Mouse (Mus musculus) forebrain, postnatal 0 days (tissue): Measurements from ENCODE around the gene Odf2. TPM values are rescaled to one million over a fixed set of nuclear protein-coding genes. Genes with fewer than 3 reads are reported as not detected.

Source experiments
- ATAC-seq: fragments of 200-750 bp; cut with Nextera tagmentation; 2 replicates; pipeline ENCODE4 v1.8.0; 2017; ENCODE audit warnings: mild to moderate bottlenecking, moderate library complexity
- DNase-seq: peaks from one replicate; pipeline ENCODE4 v3.0.0-alpha.2; 2015
- H3K27ac ChIP-seq: fragments of 300-500 bp; sonication (generic); 2 replicates; pipeline ENCODE4 v1.5.1; 2014; ENCODE audit warnings: low read depth, mild to moderate bottlenecking, antibody characterized with exemption, low read length, moderate library complexity, mixed read lengths
- H3K27me3 ChIP-seq: fragments of 300-500 bp; sonication (generic); 2 replicates; pipeline ENCODE4 v1.6.1; 2014; ENCODE audit warnings: mild to moderate bottlenecking, low read length, mixed read lengths; ENCODE audit not compliant: insufficient read depth
- H3K36me3 ChIP-seq: fragments of 300-500 bp; sonication (generic); 2 replicates; pipeline ENCODE4 v1.6.1; 2014; ENCODE audit warnings: mild to moderate bottlenecking, moderate library complexity; ENCODE audit not compliant: insufficient read depth
- H3K4me1 ChIP-seq: fragments of 300-500 bp; sonication (generic); 2 replicates; pipeline ENCODE4 v1.6.1; 2014; ENCODE audit warnings: antibody characterized with exemption; ENCODE audit not compliant: insufficient read depth
- H3K4me2 ChIP-seq: fragments of 300-500 bp; sonication (generic); 2 replicates; pipeline ENCODE4 v1.6.1; 2014; ENCODE audit warnings: low read depth, mild to moderate bottlenecking, moderate library complexity
- H3K4me3 ChIP-seq: fragments of 300-500 bp; sonication (generic); 2 replicates; pipeline ENCODE4 v1.5.1; 2014; ENCODE audit warnings: low read depth, low read length, mixed read lengths
- H3K9ac ChIP-seq: fragments of 300-500 bp; sonication (generic); 2 replicates; pipeline ENCODE4 v1.6.1; 2014; ENCODE audit warnings: mild to moderate bottlenecking
- H3K9me3 ChIP-seq: fragments of 300-500 bp; sonication (generic); 2 replicates; pipeline ENCODE4 v1.6.1; 2016; ENCODE audit warnings: low read length
- CTCF ChIP-seq: sonication (generic); IDR thresholded peaks from 2 replicates; pipeline ENCODE4 v1.5.1; 2016; ENCODE audit warnings: antibody characterized with exemption, control low read depth, low read depth
- whole genome bisulfite sequencing: fragments of 180-500 bp; shearing (Covaris S2); extraction: QIAGEN DNeasy Blood & Tissue Kit; methylation state at CpG from one replicate; pipeline ENCODE4 v1.1.7; 2014; 5-methylcytosine and 5-hydroxymethylcytosine counted together
- polyA plus RNA-seq: library from polyadenylated mRNA; unstranded; fragments of >200 nt; fragmentation: Nextera tagmentation; extraction: Ambion mirVana; gene quantifications from 2 replicates; pipeline ENCODE4 v1.2.1, GENCODE M21; 2015
- total RNA-seq: library from RNA; depleted of rRNA; stranded (reverse); fragments of >200 nt; gene quantifications from 2 replicates; pipeline ENCODE4 v1.2.3, GENCODE M21; 2014

Gene Odf2
- total and polyA plus RNA-seq, 2 experiments from 2014 or later = 60.8 to 109 TPM

DNA sequence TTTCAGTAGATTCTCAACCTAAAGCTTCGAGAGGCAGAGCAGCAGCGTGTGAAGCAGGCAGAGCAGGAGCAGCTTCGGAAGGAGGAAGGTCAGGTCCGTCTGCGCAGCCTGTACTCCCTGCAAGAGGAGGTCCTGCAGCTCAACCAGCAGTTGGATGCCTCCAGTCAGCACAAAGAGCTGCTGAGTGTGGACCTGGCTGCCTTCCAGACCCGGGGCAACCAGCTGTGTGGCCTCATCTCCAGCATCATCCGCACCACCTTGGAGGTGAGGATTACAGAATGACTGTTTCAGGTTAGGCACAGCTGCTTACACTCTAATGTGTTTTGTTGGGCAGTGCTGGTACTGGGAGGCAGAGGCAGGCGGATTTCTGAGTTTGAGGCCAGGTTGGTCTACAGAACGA is 51.1 kb downstream of the Odf2 start:
- Histone ChIP-seq H3K9me3 (no peaks in the 10 kb centered on the region), H3K9ac (no peak overlapping the region), H3K4me3 (no peak overlapping the region), H3K27me3 (no peaks in the 10 kb centered on the region), H3K36me3 (peaks cover 75% of the 10 kb centered on the region), H3K4me1 (peaks cover 5% of the 10 kb centered on the region), H3K27ac (no peak overlapping the region), H3K4me2 (no peak overlapping the region)
- DNase-seq (no peak), ATAC-seq (no peak)
- no peak for TF ChIP-seq CTCF
- 89% methylated on average over 9 of the region's 9 CpGs for WGBS

DNA sequence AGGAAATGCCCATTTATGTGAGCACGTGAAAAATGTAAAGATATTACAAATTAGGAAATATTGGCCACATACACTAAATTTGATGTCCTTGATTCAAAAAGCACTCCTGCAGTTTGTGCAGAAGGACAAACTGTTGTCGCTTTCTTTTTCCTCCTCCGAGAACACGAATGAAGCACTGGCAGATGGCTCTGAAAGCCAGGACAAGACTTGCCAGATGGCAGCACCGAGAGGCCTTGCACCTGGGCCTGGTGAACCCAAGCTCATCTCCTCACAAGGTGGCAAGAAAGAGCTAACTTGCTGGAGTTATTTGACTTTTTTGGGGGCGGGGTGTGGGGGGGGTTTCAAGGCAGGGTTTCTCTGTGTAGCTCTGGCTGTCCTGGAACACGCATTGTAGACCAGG is 51.8 kb downstream of the Odf2 start:
- Histone ChIP-seq H3K4me2 (no peak overlapping the region), H3K4me3 (no peak overlapping the region), H3K27me3 (no peaks in the 10 kb centered on the region), H3K9ac (no peak overlapping the region), H3K36me3 (peaks cover 82% of the 10 kb centered on the region), H3K9me3 (no peaks in the 10 kb centered on the region), H3K27ac (no peak overlapping the region), H3K4me1 (peaks cover 4% of the 10 kb centered on the region)
- ATAC-seq (no peak), DNase-seq (no peak)
- 90% methylated on average over 7 of the region's 7 CpGs for WGBS
- no peak for TF ChIP-seq CTCF

DNA sequence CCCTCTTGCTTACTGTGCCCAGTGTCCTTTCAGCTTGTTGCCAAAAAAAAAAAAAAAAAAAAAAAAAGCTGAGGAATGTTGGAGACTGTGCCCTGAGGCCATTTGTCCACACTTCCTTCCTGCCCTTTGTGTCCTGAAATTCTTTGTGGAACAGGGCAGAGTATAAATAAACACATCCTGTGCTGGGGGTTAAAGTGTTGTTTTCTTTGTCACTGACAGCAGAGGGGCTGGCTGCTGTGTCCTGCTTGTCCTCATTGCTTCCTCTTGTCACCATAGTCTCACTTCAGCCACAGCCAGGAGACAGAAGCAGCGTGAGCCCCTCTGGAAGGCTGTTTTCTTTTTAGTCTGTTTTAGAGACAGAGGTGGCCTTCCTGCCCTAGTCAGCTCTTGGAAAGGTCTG is 55.7 kb downstream of the Odf2 start:
- H3K27me3 ChIP-seq = no peaks in the 10 kb centered on the region
- H3K4me1 ChIP-seq = no peaks in the 10 kb centered on the region
- WGBS = 85% methylated on average over 1 of the region's 1 CpGs
- no peak for TF ChIP-seq CTCF
- no peaks in the 10 kb centered on the region for H3K9me3 ChIP-seq
- no peak overlapping the region for H3K4me3 ChIP-seq
- no peak overlapping the region for H3K9ac ChIP-seq
- no peak overlapping the region for H3K27ac ChIP-seq
- no peak overlapping the region for H3K4me2 ChIP-seq
- DNase-seq (no peak), ATAC-seq (no peak)
- peaks cover 92% of the 10 kb centered on the region for H3K36me3 ChIP-seq

DNA sequence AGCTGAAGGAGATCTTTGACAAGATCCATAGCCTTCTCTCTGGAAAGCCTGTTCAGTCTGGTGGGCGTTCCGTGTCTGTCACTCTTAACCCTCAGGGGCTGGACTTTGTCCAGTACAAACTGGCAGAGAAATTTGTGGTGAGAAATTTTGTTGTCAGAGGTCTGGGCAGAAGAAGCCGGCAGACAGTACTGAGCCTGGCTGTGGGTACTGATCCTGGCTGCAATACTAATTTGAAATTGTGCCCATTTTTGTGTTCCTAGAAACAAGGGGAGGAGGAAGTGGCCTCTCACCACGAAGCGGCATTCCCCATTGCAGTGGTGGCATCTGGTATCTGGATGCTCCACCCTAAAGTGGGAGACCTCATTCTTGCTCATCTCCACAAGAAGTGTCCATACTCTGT is 59.9 kb downstream of the Odf2 start:
- ATAC-seq (no peak), DNase-seq (no peak)
- H3K27me3 ChIP-seq = no peaks in the 10 kb centered on the region
- H3K4me2 ChIP-seq = no peak overlapping the region
- H3K9ac ChIP-seq = no peak overlapping the region
- H3K4me3 ChIP-seq = no peak overlapping the region
- TF ChIP-seq CTCF = no peak
- H3K36me3 ChIP-seq = peaks cover 87% of the 10 kb centered on the region
- H3K9me3 ChIP-seq = no peaks in the 10 kb centered on the region
- 89% methylated on average over 5 of the region's 5 CpGs for WGBS
- H3K27ac ChIP-seq = no peak overlapping the region
- no peaks in the 10 kb centered on the region for H3K4me1 ChIP-seq

DNA sequence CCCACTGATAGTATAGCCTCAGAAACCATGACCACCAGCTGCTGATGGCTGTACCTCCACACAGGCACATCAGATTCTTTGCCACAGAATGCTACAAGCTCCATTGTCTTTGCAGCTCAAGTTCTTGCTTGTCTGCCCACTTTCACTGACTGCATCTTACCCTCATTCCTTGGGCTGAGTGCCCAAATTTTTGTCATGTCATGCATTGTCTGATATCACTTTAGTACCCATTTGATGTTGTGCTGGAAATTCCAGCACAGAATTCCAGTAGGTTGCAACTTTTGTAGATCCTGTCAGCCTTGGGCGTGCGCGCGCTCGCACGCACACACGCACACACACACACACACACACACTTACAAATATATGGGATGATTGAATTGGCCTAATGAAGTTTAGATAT is 72.2 kb downstream of the Odf2 start:
- H3K4me1 ChIP-seq = peaks cover 6% of the 10 kb centered on the region
- DNase-seq (no peak), ATAC-seq (no peak)
- H3K9ac ChIP-seq = no peak overlapping the region
- H3K4me2 ChIP-seq = no peak overlapping the region
- peaks cover 39% of the 10 kb centered on the region for H3K36me3 ChIP-seq
- no peak overlapping the region for H3K4me3 ChIP-seq
- H3K27me3 ChIP-seq = no peaks in the 10 kb centered on the region
- H3K9me3 ChIP-seq = no peaks in the 10 kb centered on the region
- WGBS = 97% methylated on average over 7 of the region's 7 CpGs
- H3K27ac ChIP-seq = no peak overlapping the region
- TF ChIP-seq CTCF = no peak

DNA sequence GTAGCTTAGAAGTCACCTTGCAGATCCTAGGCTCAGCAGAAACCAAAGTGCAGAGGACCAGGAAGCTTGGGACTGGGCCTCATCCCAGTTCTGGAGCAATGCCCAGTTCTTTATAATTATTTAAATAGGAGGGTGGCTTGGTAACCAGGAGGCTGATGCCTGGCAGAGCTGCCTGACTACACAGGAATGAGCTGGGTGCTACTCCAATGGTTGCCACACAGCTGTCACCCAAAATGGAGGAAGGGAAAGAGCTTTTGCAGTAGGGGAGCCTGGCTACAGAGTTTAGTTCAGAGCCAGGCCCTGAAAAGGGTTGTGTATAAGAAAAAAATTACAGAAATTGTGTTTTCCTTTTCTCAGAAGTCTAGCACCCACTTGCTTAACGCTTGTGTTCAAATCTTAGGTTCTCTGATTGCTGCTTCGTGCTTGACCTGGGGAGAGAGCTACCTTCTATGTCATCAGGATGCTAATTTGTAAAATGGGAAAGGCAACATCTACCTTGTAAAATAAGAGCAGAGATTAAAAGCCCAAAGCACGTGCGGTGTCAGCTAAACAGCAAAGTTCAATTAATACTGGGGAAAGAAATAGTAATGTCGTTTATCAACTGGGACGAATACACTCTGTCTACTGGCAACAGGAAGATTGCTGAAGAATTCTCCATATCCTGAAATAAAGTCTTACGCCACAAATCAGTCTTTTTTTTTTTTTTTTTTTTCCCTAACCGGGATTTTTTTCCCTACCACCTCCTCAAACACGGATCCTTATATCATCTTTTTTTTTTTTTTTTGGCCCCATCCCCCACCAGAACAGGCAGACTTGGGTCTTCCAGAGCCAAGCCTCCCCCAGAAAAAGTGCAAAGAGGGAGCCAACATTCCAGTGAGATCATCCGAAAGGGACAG is 75.6 kb downstream of the Odf2 start:
- H3K4me2 ChIP-seq = peak overlapping the region; percentile 58
- ATAC-seq = peak; percentile 15; the same call in 1 of the 2 replicates

DNA sequence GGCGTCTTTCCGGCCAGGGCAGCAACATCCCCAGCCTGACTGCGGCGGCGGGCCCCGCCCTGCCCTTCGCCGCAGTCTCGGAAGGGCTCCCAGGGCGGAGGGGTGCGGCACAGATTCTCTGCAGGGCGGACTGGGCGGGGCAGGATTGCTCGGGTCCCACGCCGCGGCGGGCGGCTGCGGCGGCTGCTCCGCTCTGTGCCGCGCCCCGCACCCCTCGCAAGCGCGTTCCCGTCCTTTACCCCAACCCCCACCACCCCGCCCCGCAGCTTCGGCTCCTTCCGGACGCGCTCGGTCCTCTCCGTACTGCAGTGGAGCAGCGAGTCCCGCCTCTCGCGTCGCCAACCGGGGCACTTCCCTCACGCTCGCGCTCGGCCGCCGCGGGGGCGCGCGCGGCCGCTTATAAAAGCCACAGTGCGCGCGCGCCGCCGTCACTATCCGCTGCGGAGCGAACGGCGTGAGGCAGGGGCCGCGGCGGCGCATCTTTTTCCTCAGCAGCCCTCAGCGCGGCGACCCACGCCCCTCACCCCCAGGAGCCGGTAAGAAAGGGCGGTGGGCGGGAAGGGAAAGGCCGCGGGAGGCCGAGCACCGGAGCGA is 76.3 kb downstream of the Odf2 start, which contains the start of gene Sptan1:
Sptan1 (plus strand) TSS at position 311 of the 594 bp plus-strand sequence.
- ATAC-seq = peak; percentile 99
- Histone ChIP-seq H3K27me3 (no peaks in the 10 kb centered on the region), H3K4me3 (peak within 1 kb of the TSS; percentile 99), H3K9me3 (no peaks in the 10 kb centered on the region), H3K36me3 (peaks cover 14% of the 10 kb centered on the region), H3K27ac (peak within 1 kb of the TSS; percentile 98), H3K9ac (peak within 1 kb of the TSS; percentile 99), H3K4me2 (peak within 1 kb of the TSS; percentile 58), H3K4me1 (peaks cover 25% of the 10 kb centered on the region)
- WGBS = under 1% methylated on average over 75 of the region's 82 CpGs
- DNase-seq = peak; percentile 99
- TF ChIP-seq CTCF = no peak

More for the DNA sequence above, 75.6 kb downstream of the Odf2 start:
- TF ChIP-seq CTCF = no peak
- Histone ChIP-seq H3K4me3 (peak overlapping the region; percentile 99), H3K9ac (peak overlapping the region; percentile 99), H3K27me3 (no peaks in the 10 kb centered on the region), H3K9me3 (no peaks in the 10 kb centered on the region), H3K27ac (peak overlapping the region; percentile 98), H3K36me3 (peaks cover 16% of the 10 kb centered on the region; the same call in 1 of the 2 replicates), H3K4me1 (peaks cover 25% of the 10 kb centered on the region)
- 10% methylated on average over 10 of the region's 10 CpGs for WGBS
- DNase-seq = peak; percentile 74
